Mouse (Mus musculus): ENCODE results near the gene Timp2.

DNA sequence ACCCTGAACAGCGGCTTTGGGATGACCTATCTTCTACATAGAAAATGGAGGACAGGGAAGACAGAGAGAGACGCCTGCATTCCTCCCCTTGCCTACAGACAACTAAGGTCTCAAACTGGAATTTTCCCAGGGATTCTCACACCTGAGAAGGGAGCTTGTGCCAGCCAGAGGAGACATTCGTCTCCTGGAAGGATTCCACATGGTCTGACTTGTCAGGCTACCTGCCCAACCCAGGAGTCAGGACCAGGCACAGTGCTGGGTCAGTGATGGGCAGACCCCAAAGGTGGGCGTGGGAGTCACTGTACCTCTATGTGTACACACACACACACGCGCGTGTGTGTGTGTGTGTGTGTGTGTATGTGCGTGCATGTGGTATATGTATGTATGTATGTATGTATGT, 49.8 kb upstream of the Timp2 start:
- TF ChIP-seq CTCF (IDR thresholded peaks at IDR 0.05; ENCODE audit: extremely low read depth, insufficient read depth, low read length) (no peak), POLR2A (IDR thresholded peaks at IDR 0.05; ENCODE audit: extremely low read depth, insufficient read depth, low read length) (no peak)
